Mouse (Mus musculus): ENCODE results near the gene Cyp2t4.

The Cyp2t4 gene

DNA sequence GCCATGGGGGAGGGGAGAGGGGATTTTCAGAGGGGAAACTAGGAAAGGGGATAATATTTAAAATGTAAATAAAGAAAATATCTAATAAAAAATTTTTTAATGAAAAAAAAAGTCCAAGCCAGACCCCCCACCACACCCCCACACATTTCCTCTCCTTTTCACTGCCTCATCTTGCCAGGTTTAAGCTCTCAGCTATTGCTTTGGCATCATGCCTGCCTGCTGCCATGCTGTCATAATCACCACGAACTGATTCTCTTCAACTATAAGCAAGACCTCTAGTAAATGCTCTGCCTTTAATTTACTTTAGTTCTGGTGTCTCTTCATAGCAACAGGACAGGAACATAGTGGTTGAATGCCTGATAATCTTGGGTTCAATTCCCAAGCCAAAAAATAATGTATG, 29.0 kb downstream of the Cyp2t4 start:
- DNase-seq (ENCODE audit: low read depth, low spot score) = no peak

GRCm38 (mm10) chr7:27184964-27185363, 31.4 kb downstream of the Cyp2t4 start:
- peak; percentile 47 for DNase-seq (ENCODE audit: low read depth, low spot score)

DNA sequence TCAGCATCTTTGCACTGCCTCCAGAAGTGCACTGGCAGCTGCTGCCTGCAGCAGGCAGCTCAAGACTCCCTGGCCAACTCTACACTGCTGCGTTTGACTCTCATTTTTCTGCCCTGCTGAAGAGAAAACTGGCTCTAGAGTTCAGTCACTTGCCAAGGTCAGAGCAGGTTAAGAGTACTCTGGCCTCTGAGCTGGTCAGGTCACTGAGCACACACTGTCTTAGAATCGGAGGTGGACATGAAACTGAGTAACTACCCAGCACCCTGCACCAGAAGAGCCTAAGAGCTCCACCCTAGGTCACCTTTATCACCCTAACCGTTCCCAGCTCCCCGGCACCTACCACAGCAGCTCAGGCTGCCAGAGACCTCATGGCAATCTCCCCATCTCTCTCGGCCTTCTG, 32.5 kb downstream of the Cyp2t4 start:
- DNase-seq (ENCODE audit: low read depth, low spot score) = no peak

GRCm38 (mm10) chr7:27189271-27189931, 35.9 kb downstream of the Cyp2t4 start:
- no peak for DNase-seq (ENCODE audit: low read depth, low spot score)

DNA sequence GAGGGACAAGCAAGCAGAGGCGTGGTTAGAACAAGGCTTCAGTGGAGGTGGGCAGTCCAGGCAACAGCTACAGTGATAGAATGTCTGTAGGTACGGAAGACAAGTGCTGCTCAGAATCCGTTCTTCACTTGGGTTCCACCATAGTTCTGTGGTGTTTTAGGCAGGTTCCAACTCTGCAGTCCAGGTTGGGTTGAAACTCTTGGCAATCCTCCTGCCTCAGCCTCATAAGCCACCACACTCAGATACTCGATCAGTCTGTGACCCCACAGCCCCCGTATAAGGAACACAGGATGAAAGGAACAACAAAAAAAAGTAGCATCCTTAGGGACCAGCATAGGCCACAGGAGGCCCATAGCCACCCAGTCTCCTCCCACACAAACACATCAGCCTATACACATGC, 38.9 kb downstream of the Cyp2t4 start:
- no peak for DNase-seq (ENCODE audit: low read depth, low spot score)

DNA sequence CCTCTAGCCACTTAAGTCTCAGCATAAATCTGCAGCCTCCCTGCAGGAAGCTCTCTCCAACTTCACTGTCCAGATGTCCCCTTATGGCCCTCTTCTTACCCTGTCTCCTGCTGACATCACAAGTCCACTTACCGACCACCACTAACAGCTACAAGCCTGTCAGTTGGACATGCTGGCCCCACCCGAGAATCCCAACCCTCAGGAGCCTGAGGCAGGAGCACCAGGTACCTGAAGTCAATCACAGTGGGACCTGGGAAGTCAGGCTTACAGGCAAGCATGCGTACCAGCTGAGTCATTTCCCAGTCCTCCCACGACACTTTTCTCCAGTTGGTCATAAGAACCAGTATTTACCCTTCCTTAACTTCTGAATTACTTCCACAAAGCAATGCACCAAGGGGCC, 40.2 kb downstream of the Cyp2t4 start:
- DNase-seq (ENCODE audit: low read depth, low spot score) = no peak

DNA sequence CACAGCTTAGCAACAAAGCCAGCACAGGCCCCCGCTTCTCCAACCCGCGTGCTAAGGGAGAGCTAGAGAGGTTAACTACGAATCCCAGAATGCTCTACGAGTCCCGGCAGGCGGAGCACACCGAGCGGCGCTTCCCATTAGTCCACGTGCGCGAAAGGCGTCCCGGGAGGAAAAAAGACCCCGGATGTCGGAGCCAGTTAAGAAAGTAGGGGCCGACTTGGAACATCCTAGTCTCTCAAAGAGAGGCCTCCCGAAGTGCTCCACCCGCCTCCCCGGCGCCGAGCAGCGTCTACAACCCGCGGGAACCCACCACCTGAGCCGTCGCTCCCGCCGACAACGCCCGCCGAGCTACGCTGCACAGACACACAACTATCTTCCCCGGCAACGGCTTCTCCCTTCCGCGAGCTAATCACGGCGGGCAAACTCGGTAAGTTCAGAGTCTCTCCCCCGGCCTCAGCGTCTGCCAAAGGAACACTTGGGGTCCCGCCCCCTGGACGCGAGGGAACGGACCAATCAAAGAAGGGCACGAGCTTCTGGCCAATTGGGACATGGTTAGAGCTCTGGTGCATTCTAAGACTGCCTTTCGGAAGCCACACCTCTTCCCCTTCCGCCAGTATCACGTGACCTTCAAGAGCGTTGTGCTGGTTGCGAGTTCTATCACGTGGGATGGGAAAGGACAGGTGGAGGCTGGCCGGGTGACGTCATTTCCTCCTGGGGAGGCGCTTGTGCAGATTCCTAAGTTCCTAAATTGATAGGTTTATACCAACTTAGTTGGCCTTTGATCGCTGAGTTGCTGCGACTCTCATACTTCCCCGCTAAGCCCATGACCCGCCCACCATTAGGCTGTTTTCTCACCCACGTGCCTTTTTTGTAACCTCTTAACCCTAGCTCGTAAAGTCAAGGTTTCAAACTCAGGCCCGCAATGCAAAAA, 42.4 kb downstream of the Cyp2t4 start, which contains the start of the genes BC024978 and Snrpa:
Gene BC024978, plus strand, starts transcription at position 101 of the 931 bp plus-strand sequence.
Gene Snrpa, minus strand, starts transcription at position 591 of the 931 bp plus-strand sequence.
- DNase-seq (ENCODE audit: low read depth, low spot score) = peak; percentile 98

DNA sequence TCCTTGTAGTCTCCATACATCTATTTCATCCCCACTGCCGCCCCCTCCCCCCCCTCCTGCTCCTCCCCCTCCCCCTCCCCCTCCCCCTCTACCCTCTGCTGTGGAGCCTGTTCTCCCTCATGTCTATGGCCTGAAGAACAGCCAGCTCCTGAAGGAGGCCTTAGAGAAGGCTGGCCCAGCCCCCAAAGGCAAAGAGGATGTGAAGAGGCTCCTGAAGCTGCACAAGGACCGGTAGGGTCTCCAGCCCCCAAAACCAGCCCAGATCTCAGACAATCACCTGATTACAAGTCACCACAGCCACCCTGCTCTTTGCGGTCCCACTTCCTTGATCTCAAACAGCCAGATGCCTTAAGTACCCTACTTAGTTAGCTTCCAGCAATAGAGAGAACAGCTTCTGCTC, 43.6 kb downstream of the Cyp2t4 start:
- DNase-seq (ENCODE audit: low read depth, low spot score) = no peak

DNA sequence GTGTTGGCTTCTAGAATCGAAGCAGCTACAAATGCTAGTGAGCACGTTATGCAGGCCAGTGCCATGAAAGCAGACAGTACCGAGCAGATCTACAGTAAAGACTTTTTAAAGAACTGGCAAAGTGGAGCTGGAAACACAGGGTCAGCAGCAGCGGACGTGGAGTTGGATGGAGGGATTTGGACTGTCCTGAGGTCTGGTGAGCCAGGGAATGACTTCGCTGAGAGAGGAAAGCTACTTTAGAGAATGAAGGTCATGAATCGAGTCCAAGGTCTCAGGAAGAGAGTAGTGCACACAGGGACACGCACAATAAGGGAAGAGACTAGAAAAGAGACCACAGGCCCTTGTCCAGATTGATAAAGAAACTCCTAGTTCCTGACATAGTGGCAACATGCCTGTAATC, 44.1 kb downstream of the Cyp2t4 start:
- no peak for DNase-seq (ENCODE audit: low read depth, low spot score)

DNA sequence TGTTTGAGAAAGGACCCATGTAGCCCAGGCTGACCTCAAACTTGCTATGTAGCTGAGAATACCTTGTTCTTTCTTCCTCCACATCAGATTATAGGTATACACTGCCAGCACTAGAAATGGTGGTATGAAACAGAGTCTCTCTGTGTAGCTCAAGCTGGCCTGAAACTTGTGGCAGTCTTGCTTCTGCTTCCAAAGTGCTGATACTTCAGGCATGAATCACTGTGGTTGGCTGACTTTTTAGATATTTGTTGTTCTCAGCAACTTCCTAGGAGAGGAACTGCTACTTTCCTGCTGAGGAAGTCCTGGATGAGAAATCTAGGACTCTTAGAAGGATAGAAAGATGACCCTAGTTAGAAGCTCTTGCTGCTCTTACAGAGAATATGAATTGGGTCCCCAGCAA, 44.8 kb downstream of the Cyp2t4 start:
- no peak for DNase-seq (ENCODE audit: low read depth, low spot score)

DNA sequence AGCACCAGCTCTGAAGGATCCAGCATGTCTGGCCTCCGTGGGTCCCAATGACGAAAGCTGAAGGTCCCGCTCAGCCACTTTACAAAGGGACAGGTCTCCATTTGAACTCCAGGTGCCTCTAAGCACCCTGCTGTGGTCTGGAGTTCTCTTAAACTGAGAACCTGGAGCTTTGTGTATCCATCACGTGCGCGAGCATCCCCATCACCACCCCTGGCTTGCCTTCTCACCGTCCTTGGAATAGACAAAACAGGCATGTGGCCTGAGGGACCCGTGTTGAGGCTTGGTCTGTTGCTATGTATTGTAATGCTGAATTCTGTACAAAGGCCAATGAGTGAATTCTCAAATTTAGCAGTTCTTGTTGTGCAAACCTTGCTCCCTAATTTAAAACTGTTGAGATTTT, 45.3 kb downstream of the Cyp2t4 start:
- DNase-seq (ENCODE audit: low read depth, low spot score) = no peak

GRCm38 (mm10) chr7:27203730-27204449, 50.4 kb downstream of the Cyp2t4 start:
- DNase-seq (ENCODE audit: low read depth, low spot score) = no peak

Data from mesoderm, embryonic 11.5 days (tissue).